Mouse (Mus musculus): ENCODE data around the gene Cox5a. TPM values are rescaled to one million over a fixed set of nuclear protein-coding genes. Genes with fewer than 3 reads are reported as not detected.
A peak's percentile ranks its signal among the peaks of the same experiment; 100 is the strongest.

The Cox5a gene
- total and polyA plus RNA-seq, 2 experiments from 2014 or later, result 1,154 to 4,139 TPM

DNA sequence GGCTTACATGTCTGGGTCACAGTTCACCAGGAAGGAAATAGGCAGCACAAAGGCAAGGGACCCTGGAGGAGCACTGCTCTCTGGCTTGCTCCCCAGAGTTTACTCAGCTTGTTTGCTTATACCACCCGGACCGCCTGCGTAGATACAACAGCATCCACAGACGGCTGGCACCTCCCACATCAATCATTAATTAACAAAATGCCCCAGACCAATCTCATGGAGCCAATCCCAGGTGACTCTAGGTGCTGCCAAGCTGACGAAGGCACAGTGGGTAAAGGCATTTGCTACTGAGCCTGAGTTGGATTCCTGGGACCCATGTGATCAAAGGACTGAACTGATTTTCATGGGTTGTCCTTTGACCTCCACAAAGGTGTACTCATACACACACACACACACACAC lies 23.8 kb upstream of the Cox5a start:
- no peak overlapping the region for H3K4me2 ChIP-seq (ENCODE audit: low read depth, low read length)
- peaks cover 10% of the 10 kb centered on the region for H3K27me3 ChIP-seq (ENCODE audit: control insufficient read depth, insufficient read depth, low read length)
- ATAC-seq (ENCODE audit: insufficient read depth, low read depth), result no peak
- no peak overlapping the region for H3K4me3 ChIP-seq (ENCODE audit: low read depth, low read length)
- DNase-seq (ENCODE audit: low spot score), result no peak
- H3K9me3 ChIP-seq (replicated peaks; ENCODE audit: control insufficient read depth, low read length), result no peaks in the 10 kb centered on the region
- no peaks in the 10 kb centered on the region for H3K36me3 ChIP-seq (replicated peaks; ENCODE audit: control insufficient read depth, insufficient read depth, low read length)
- H3K27ac ChIP-seq (ENCODE audit: low read depth), result no peak overlapping the region
- H3K9ac ChIP-seq (replicated peaks; ENCODE audit: low read depth, low read length), result no peak overlapping the region
- no peak for TF ChIP-seq CTCF (IDR thresholded peaks at IDR 0.05; ENCODE audit: low read depth)
- no peak for TF ChIP-seq EP300 (IDR thresholded peaks at IDR 0.05; ENCODE audit: low read depth)
- WGBS, result 63% methylated on average over 5 of the region's 5 CpGs
- H3K4me1 ChIP-seq (ENCODE audit: control insufficient read depth, insufficient read depth), result no peaks in the 10 kb centered on the region

DNA sequence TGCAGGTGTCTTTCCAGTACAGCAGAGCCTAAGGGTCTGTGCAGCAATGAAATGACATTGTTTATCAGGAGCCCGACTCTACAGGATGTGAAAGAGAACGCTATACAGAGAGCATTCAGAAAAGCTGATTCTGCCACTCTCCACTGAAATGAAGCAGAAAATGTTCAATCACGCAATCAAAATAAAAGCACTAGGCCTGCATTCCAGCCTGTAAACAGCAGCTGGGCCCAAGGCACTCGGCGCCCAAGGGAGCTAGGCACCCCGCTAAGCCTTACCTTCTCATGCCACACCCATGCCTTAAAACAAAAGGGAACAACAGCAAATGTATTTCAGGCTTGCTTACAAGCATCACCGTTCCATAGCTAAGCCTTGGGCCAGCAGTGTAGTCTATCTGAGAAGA lies 22.5 kb upstream of the Cox5a start:
- H3K27ac ChIP-seq (ENCODE audit: low read depth), result no peak overlapping the region
- DNase-seq (ENCODE audit: low spot score), result no peak
- H3K4me3 ChIP-seq (ENCODE audit: low read depth, low read length), result no peak overlapping the region
- peaks cover 7% of the 10 kb centered on the region; the same call in 1 of the 2 replicates for H3K4me1 ChIP-seq (ENCODE audit: control insufficient read depth, insufficient read depth)
- H3K9me3 ChIP-seq (replicated peaks; ENCODE audit: control insufficient read depth, low read length), result no peaks in the 10 kb centered on the region
- 63% methylated on average over 7 of the region's 7 CpGs for WGBS
- H3K27me3 ChIP-seq (ENCODE audit: control insufficient read depth, insufficient read depth, low read length), result peaks cover 23% of the 10 kb centered on the region
- H3K4me2 ChIP-seq (ENCODE audit: low read depth, low read length), result no peak overlapping the region
- TF ChIP-seq CTCF (IDR thresholded peaks at IDR 0.05; ENCODE audit: low read depth) (no peak), EP300 (IDR thresholded peaks at IDR 0.05; ENCODE audit: low read depth) (no peak)
- no peak for ATAC-seq (ENCODE audit: insufficient read depth, low read depth)
- H3K36me3 ChIP-seq (replicated peaks; ENCODE audit: control insufficient read depth, insufficient read depth, low read length), result no peaks in the 10 kb centered on the region
- H3K9ac ChIP-seq (replicated peaks; ENCODE audit: low read depth, low read length), result no peak overlapping the region

DNA sequence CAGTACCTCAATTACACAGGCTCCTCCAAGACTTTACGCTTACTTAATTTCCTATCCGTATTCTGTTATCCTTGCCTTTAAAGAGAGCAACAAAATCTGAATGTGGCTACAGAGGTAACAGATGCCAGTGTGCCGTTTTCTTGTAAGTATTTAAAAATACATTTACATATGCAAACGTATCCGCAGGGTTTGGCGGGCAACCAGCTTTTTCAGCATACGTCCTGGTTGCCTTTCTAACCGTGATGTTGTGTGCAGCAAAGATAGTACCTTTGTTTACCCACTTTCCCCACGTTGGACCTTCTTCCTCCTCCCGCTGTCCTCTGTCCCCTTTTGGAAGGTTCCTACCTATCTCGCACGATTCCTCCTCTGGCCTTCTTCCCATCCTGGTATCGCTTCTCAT lies 19.6 kb upstream of the Cox5a start:
- TF ChIP-seq EP300 (IDR thresholded peaks at IDR 0.05; ENCODE audit: low read depth) (no peak), CTCF (IDR thresholded peaks at IDR 0.05; ENCODE audit: low read depth) (no peak)
- DNase-seq (ENCODE audit: low spot score), result no peak
- Histone ChIP-seq H3K9ac (replicated peaks; ENCODE audit: low read depth, low read length) (no peak overlapping the region), H3K4me2 (ENCODE audit: low read depth, low read length) (no peak overlapping the region), H3K36me3 (replicated peaks; ENCODE audit: control insufficient read depth, insufficient read depth, low read length) (no peaks in the 10 kb centered on the region), H3K27ac (ENCODE audit: low read depth) (no peak overlapping the region), H3K4me3 (ENCODE audit: low read depth, low read length) (no peak overlapping the region), H3K9me3 (replicated peaks; ENCODE audit: control insufficient read depth, low read length) (no peaks in the 10 kb centered on the region), H3K4me1 (ENCODE audit: control insufficient read depth, insufficient read depth) (peaks cover 28% of the 10 kb centered on the region), H3K27me3 (ENCODE audit: control insufficient read depth, insufficient read depth, low read length) (peaks cover 39% of the 10 kb centered on the region)
- ATAC-seq (ENCODE audit: insufficient read depth, low read depth), result no peak
- 39% methylated on average over 13 of the region's 13 CpGs for WGBS

DNA sequence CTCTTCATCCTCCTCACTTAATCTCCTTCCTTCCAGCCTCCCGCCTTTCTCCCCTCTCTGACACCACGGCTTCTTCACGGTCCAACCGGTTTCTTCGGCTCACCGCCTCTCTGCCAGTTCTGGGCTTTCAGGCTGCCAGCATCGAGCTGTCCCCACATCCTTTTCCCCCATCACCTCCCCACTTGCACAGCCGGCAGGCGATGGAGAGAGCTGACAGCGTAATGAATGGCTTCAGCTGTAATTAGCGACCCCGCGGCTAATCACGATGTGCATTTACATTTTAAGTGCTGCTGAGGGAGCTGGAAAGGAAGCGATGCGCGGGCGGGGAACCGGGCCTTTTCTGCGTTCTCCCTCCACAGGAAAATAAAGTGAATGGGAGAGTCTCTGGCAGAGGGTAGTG lies 19.2 kb upstream of the Cox5a start:
- Histone ChIP-seq H3K4me2 (ENCODE audit: low read depth, low read length) (no peak overlapping the region), H3K9me3 (replicated peaks; ENCODE audit: control insufficient read depth, low read length) (no peaks in the 10 kb centered on the region), H3K4me1 (ENCODE audit: control insufficient read depth, insufficient read depth) (peaks cover 28% of the 10 kb centered on the region), H3K27ac (ENCODE audit: low read depth) (no peak overlapping the region), H3K9ac (replicated peaks; ENCODE audit: low read depth, low read length) (no peak overlapping the region), H3K27me3 (ENCODE audit: control insufficient read depth, insufficient read depth, low read length) (peaks cover 39% of the 10 kb centered on the region), H3K4me3 (ENCODE audit: low read depth, low read length) (no peak overlapping the region), H3K36me3 (replicated peaks; ENCODE audit: control insufficient read depth, insufficient read depth, low read length) (no peaks in the 10 kb centered on the region)
- no peak for TF ChIP-seq EP300 (IDR thresholded peaks at IDR 0.05; ENCODE audit: low read depth)
- no peak for TF ChIP-seq CTCF (IDR thresholded peaks at IDR 0.05; ENCODE audit: low read depth)
- ATAC-seq (ENCODE audit: insufficient read depth, low read depth), result no peak
- no peak for DNase-seq (ENCODE audit: low spot score)
- WGBS, result 23% methylated on average over 20 of the region's 20 CpGs

DNA sequence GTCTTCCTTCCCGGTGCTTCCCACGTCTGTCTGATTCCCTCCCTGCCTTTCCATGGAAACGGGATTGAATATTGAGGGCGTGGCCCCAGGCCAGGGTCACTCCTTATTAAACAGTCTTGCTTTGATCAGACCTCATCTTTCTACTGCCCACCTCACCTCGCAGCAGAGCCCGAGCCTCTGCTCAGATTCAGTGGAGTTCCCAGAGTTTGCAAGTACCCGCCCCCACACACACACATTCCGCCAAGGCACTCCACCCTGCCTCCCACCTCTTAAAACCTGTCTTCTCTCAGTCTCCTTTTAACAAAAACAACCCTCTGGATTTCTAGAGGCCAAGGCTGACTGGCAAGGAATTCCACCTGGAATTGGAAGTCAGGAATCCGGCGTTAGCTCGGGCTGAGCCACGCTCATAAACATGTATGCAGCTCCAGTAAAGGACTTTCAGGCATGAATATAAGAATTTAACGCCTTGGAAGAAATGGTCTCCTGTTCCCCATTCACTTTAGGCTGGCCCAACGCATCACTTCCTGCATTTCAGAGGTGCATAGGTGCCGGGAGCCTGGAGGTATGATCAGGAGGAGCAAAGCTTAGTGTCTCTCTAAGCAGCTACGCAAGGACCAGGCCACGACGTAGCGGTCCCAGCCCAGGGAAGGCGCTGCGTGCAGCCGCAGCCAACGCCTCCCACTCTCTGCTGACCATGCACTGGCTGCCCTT lies 18.0 kb upstream of the Cox5a start:
- ATAC-seq (ENCODE audit: insufficient read depth, low read depth) (no peak), DNase-seq (ENCODE audit: low spot score) (no peak)
- Histone ChIP-seq H3K27me3 (ENCODE audit: control insufficient read depth, insufficient read depth, low read length) (peaks cover 39% of the 10 kb centered on the region), H3K4me1 (ENCODE audit: control insufficient read depth, insufficient read depth) (peaks cover 28% of the 10 kb centered on the region), H3K9ac (replicated peaks; ENCODE audit: low read depth, low read length) (no peak overlapping the region), H3K4me2 (ENCODE audit: low read depth, low read length) (peak overlapping the region; percentile 69), H3K9me3 (replicated peaks; ENCODE audit: control insufficient read depth, low read length) (no peaks in the 10 kb centered on the region), H3K27ac (ENCODE audit: low read depth) (no peak overlapping the region), H3K36me3 (replicated peaks; ENCODE audit: control insufficient read depth, insufficient read depth, low read length) (no peaks in the 10 kb centered on the region), H3K4me3 (ENCODE audit: low read depth, low read length) (peak overlapping the region; percentile 41)
- no peak for TF ChIP-seq CTCF (IDR thresholded peaks at IDR 0.05; ENCODE audit: low read depth)
- TF ChIP-seq EP300 (IDR thresholded peaks at IDR 0.05; ENCODE audit: low read depth), result no peak
- WGBS, result 12% methylated on average over 23 of the region's 23 CpGs
